Mouse (Mus musculus) C2C12 (cell line): ENCODE measurements around the gene Scarb1.

ENCODE experiments used
- CEBPB ChIP-seq: IDR thresholded peaks from one replicate; pipeline ENCODE4 v1.6.1; 2011; ENCODE audit warnings: low read depth, mild to moderate bottlenecking, control low read depth, moderate library complexity
- CTCF ChIP-seq: IDR thresholded peaks from one replicate; pipeline ENCODE4 v1.5.1; 2011; ENCODE audit not compliant: control insufficient read depth, insufficient read depth, insufficient read length
- FOSL1 ChIP-seq: IDR thresholded peaks from one replicate; pipeline ENCODE4 v1.8.0; 2011; ENCODE audit warnings: mild to moderate bottlenecking, low read length; ENCODE audit not compliant: poor library complexity, insufficient read depth, severe bottlenecking
- MAX ChIP-seq: IDR thresholded peaks from one replicate; pipeline ENCODE4 v1.6.1; 2011; ENCODE audit warnings: mild to moderate bottlenecking, control low read depth
- MYOG ChIP-seq: IDR thresholded peaks from one replicate; pipeline ENCODE4 v1.6.1; 2011; ENCODE audit not compliant: control insufficient read depth, insufficient read length; ENCODE audit errors: extremely low read depth
- USF1 ChIP-seq: IDR thresholded peaks from one replicate; pipeline ENCODE4 v1.6.1; 2011; ENCODE audit warnings: low read depth, mild to moderate bottlenecking, control low read depth, moderate library complexity

- TF ChIP-seq CEBPB (no peak), CTCF (no peak), FOSL1 (no peak), USF1 (no peak), MAX (no peak), MYOG (no peak)
Observed at GRCm38 (mm10) chr5:125332333-125332732, 8.6 kb downstream of the Scarb1 start.
